Mouse (Mus musculus) c-Kit-negative CD71-positive TER-119-positive erythroid progenitor cells, embryonic 14.5 days (primary cell): ENCODE results near the gene Fam102b.

Experiments used
- DNase-seq: peaks from one replicate; pipeline ENCODE4 v3.0.0-alpha.2; 2013; ENCODE audit warnings: low read depth, low spot score

Gene Fam102b

DNA sequence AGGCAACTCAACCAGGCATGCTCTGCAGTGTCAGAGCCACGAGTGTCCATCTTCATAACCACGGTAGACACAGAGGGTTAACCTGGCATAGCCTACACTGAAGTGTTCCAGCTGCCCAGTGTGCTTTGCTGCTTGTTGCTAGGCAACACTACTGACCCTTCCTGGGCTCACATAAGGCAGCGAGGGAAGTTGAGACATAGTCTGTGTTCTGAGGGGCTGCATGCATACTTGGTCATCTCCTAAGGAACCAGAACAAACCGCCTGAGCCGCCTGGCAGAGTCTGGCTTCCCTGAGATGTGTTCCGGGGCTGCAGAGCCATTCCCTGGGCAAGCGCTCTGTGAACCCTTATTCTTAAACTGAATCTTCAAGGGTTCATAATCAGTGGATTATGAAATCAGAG, 66.2 kb downstream of the Fam102b start:
- DNase-seq, result no peak

DNA sequence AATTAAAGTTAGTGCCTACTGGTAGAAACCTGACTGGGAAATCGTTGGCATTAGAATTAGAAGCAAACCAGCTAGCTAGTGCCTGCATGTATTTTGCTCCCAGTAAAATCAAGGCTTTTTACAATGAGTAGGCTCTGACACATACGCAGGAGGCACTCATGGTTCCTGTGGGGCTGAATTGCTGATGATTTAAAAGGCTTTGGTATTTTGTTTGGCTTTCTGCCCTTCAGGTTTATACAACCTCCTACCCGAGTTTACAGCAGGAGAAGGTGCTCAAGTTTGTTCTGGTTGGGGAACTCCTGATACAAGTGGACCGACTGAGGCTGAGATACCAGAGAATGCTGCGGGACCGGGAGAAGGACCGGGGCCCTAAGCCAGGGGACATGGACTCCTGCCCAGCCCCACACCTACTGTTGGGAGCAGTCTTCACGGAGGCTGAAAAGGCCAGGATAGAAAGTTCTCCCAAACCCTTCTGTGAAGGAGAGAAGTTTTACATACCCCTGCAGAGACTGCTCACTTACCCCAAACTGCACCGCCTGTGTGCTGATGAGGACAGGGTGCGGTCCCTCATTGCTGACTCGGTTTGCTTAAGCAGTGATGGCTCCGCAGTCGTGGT, 67.6 kb downstream of the Fam102b start:
- DNase-seq, result no peak

DNA sequence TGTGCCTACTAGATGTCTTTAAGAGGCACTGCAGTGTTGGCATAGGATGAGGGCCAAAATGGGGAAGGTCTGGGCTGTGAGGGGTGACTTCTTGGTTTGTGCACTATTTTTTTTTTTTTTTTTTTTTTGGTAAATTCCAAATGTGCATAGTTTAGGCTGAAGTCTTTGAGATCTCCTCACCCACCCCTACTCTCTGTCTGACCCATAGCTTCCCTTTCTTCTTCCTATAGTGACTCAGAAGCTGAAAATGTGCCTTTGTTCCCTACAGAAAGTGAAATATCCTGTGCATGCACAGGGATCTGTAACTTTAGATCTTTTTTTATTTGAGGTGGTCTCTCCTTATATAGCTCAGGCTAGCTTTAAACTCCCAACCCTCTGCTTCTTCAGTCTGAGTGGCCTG, 69.4 kb downstream of the Fam102b start:
- DNase-seq, result no peak

DNA sequence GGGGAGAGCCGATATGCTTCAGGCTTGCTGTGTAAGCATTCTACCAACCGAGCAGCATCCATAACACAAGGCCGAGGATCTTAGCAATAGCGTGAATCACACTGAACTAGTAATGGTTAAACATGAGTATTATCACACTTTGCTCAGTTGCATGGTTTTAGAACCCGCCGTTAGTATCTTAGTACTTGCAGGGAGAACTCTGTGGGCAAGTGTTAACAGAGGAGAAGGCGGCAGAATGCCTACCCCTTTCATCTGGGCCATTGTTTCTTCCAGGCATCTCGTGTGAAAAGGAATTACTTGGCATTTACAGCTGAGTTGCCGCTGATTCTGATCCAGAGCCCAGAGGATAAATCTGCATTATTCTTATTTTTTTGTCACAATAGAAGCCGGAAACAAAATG, 86.4 kb downstream of the Fam102b start:
- DNase-seq, result no peak

DNA sequence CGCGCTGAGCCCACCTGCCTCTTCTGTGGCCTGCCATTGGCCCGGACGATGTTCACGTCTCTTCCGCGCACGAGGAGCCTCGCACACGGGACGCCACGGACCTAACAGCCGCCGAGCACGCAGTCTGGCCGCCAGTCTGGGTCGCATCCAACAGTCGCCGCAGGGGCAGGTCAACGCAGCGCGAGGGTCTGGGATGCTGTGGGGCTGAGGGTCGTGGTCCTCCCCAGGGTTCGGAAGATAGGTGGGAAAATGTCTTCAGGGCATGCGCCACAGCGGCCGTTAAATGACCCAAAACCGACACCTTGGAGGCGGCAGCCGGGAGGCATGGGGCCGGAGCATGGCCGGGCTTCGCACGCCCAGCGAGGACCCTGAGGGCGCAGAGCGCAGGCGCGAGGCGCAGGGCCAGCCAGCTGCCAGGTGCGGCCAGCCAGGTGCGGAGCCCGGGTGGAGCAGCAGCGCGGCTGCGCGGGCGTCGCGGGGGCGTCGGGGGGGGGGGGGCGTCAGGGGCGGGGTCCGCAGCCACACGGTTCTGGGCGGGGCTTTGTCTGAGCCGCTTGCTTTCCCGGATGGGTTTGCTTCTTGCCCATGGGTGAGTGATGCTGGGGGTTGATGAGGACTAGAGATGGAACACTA, 87.3 kb downstream of the Fam102b start, which contains the start of gene Gm9857:
TSS of gene Gm9857 (minus strand) at position 445 of the 633 bp plus-strand sequence.
- no peak for DNase-seq

DNA sequence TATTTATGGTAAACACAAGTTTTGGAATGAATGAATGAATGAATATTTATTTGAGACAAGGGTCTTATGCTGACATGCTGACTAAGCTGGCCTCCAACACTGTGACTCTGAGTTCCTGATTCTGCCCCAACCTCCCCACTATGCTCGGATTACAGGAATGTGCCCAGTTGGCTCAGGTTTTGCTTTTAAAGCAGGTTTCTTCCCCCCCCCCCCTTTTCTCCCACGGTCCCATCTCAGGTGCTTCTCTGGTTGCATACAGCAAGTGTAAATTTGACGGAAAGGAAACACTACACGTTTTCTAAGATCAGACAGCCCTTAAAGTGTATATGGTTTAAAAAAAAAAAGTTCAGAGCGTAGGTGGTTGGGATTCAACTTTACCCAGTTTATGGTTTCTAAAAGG, 87.8 kb downstream of the Fam102b start, which contains the start of gene Henmt1:
TSS of gene Henmt1 (plus strand) at position 301 of the 400 bp plus-strand sequence.
- no peak for DNase-seq

DNA sequence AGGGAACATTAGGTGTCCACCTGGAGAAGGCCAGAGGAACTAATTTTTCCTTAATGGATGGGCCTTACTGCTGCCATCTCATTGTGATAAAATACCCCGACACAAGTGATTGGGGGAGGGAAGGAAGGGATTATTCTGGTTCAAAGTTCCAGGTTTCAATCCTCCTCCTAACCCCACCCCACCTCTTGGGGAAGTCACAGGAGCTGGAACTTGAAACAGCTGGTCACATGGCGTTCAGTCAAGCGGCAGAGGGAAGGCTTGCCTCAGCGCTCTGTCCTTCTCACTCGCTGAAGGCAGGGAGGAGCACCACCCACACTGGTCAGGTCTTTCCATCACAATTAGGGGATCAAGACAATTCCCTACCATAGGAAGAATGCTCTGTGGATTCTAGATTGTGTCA, 88.7 kb downstream of the Fam102b start:
- DNase-seq, result no peak

DNA sequence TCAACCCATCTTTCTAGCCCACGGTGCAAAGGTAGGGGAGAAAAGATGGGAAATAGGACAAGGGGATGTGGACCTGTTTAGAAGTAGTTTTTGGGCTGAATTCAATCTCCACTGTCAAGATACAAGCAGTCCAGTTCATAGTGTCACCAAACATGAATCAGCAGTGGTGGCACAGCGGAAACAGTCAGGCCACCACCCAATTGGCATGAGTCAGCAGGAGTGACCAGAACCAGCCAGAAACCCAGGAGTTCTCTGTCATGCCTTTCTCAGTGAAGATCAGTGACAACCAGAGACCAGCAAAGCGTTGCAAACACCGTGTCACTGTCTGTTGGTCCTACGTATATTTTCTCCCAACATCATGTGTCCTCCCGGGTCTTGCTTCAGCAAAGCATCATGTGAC, 93.8 kb downstream of the Fam102b start:
- no peak for DNase-seq

DNA sequence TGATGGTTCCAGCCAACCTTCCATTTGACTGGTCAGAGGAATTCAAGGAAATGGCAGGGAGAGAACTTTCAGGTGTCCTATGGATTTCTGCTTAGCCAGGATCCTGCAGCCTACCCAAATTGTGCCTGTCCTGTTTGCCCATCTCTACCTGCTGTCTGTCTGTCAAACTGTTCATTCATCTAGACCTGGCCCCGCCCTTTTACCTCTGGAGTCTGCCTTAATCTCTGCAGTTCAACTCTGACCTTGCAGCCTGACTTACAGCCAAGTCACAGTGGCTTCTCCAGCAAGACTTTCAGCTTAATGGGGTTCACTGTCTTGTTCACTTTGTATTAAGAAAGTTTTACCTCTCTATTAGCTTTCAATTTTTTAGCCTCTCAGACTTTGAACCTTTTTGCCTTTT, 101.1 kb downstream of the Fam102b start:
- DNase-seq, result no peak

DNA sequence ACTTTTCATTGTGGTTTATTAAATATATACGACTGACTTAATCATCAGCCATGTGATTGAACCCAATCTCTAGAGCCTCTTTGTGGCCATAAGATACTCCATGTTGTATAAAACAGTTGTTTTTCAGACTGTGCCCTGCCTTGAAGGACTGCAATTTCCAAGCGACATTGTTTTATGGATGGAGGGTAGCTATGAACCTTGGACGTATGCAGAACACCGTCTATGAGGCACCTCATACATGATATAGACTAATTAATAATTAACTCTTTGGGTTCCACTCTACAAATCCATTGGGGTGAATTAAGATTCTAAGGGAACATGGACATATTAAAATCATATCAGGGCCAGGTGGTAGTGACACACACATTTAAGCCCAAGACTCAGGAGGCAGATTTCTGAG, 101.7 kb downstream of the Fam102b start:
- no peak for DNase-seq

DNA sequence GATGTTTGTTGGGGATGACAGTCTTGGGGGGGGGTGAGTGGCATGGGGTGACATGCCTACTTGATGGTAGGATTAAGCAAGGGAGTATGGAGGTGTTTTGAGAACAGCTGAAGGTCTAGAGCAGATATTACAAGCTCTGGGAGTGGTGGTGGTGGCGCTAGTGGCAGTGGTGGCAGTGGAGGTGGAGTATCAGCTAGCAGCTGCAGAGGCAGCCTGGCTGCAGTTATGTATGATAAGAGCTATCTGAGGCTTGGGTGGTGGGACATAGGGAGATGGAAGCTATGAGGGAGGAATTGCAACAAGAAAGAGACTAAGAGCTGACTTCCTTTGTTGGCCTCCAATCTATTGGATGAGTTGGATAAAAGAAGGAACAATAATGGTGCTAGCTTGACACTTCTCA, 105.6 kb downstream of the Fam102b start:
- DNase-seq, result no peak
